Mouse (Mus musculus): ENCODE measurements around the gene Map3k10. TPM values are rescaled to one million over a fixed set of nuclear protein-coding genes. Genes with fewer than 3 reads are reported as not detected.

Map3k10 gene
- polyA plus RNA-seq, 1 experiment, result 31.4 TPM

DNA sequence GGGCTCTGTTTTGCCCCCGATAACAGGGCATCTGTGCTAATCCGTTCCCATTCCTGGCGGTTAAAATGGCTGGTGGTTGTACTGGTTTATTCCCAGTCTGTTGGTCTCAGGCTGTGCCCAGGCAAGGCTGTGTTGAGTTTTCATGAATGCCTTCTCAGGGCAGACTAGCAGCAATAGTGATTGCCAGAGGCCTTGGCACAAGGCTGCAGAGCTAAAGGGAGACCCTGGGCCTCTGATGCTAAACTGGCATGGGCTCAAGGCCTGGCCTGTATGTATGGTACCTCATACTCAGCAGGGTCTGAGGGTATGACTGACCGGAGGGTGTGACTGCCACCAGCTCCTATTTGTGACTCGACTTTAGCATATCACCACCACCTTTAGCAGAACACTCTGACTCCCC, 63.5 kb downstream of the Map3k10 start:
- H3K4me3 ChIP-seq (ENCODE audit: insufficient read depth, poor library complexity, severe bottlenecking), result no peak overlapping the region
- peaks cover 28% of the 10 kb centered on the region for H3K79me2 ChIP-seq (ENCODE audit: control insufficient read depth, insufficient read depth)
- no peaks in the 10 kb centered on the region for H3K27me3 ChIP-seq (ENCODE audit: control insufficient read depth, insufficient read depth, insufficient read length)
- H3K79me3 ChIP-seq (ENCODE audit: low read depth), result peaks cover 6% of the 10 kb centered on the region
- TF ChIP-seq MAX (IDR thresholded peaks at IDR 0.05) (no peak), CEBPB (IDR thresholded peaks at IDR 0.05; ENCODE audit: low read depth) (no peak), USF1 (IDR thresholded peaks at IDR 0.05; ENCODE audit: low read depth) (no peak), MYOD1 (IDR thresholded peaks at IDR 0.05; ENCODE audit: control insufficient read depth, insufficient read length, low read depth) (no peak)
- H3K36me3 ChIP-seq (ENCODE audit: control insufficient read depth, insufficient read depth), result peaks cover 10% of the 10 kb centered on the region
- H3ac ChIP-seq (ENCODE audit: control insufficient read depth, insufficient read length, low read depth), result no peak overlapping the region

DNA sequence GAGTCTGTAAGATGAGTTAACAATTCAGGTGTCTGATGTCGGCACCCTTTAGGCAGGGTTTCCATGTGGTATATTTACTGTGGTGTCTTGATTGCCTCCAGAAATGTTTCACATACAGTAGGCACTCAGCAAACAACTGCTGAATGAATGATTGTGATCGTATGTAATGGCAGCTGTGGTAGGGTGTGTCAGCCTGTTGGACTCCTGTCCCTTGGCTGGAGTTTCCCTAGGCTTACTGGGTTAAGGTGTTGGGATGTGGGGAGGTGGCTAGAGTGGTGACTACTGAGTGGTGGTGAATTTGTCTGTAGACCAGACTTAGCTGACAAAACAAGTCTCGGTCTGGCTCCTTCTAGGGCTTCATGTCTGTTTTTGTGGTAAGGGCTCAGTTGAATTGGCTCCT, 64.0 kb downstream of the Map3k10 start:
- no peak overlapping the region for H3K4me3 ChIP-seq (ENCODE audit: insufficient read depth, poor library complexity, severe bottlenecking)
- H3K79me3 ChIP-seq (ENCODE audit: low read depth), result peaks cover 7% of the 10 kb centered on the region
- TF ChIP-seq MAX (IDR thresholded peaks at IDR 0.05) (no peak), CEBPB (IDR thresholded peaks at IDR 0.05; ENCODE audit: low read depth) (no peak), FOSL1 (IDR thresholded peaks at IDR 0.05; ENCODE audit: insufficient read depth, low read length, poor library complexity, severe bottlenecking) (no peak), MYOD1 (IDR thresholded peaks at IDR 0.05; ENCODE audit: control insufficient read depth, insufficient read length, low read depth) (no peak), USF1 (IDR thresholded peaks at IDR 0.05; ENCODE audit: low read depth) (no peak), CTCF (IDR thresholded peaks at IDR 0.05; ENCODE audit: control insufficient read depth, insufficient read depth, insufficient read length) (no peak), MYOG (IDR thresholded peaks at IDR 0.05; ENCODE audit: control insufficient read depth, extremely low read depth, insufficient read length) (no peak)
- H3K79me2 ChIP-seq (ENCODE audit: control insufficient read depth, insufficient read depth), result peaks cover 33% of the 10 kb centered on the region
- H3K27me3 ChIP-seq (ENCODE audit: control insufficient read depth, insufficient read depth, insufficient read length), result no peaks in the 10 kb centered on the region
- H3K36me3 ChIP-seq (ENCODE audit: control insufficient read depth, insufficient read depth), result peaks cover 10% of the 10 kb centered on the region
- H3ac ChIP-seq (ENCODE audit: control insufficient read depth, insufficient read length, low read depth), result no peak overlapping the region

DNA sequence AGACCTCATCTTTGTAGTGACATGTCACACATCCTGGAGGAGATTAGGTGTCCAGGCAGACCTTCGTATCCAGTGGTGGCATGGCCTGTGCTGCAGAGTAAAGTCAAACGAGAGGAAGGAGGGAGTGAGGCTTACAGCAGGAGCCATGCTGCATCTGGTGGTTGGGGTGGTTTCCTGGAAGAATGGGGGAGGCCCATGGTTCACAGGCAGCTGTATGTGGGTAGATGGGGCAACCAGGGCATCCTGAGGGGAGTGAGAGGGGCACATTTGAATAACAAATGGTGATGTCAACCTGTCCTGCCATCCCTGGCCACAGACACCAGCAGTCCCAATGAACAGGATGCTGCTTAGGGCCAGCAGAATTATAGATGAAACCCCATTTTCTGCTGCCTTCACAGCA, 64.7 kb downstream of the Map3k10 start:
- H3K79me3 ChIP-seq (ENCODE audit: low read depth), result peaks cover 10% of the 10 kb centered on the region
- H3K4me3 ChIP-seq (ENCODE audit: insufficient read depth, poor library complexity, severe bottlenecking), result no peak overlapping the region
- H3K79me2 ChIP-seq (ENCODE audit: control insufficient read depth, insufficient read depth), result peaks cover 39% of the 10 kb centered on the region
- H3K27me3 ChIP-seq (ENCODE audit: control insufficient read depth, insufficient read depth, insufficient read length), result no peaks in the 10 kb centered on the region
- H3ac ChIP-seq (ENCODE audit: control insufficient read depth, insufficient read length, low read depth), result no peak overlapping the region
- H3K36me3 ChIP-seq (ENCODE audit: control insufficient read depth, insufficient read depth), result peaks cover 10% of the 10 kb centered on the region
- TF ChIP-seq MYOG (IDR thresholded peaks at IDR 0.05; ENCODE audit: control insufficient read depth, extremely low read depth, insufficient read length), result no peak
- no peak for TF ChIP-seq CTCF (IDR thresholded peaks at IDR 0.05; ENCODE audit: control insufficient read depth, insufficient read depth, insufficient read length)
- TF ChIP-seq USF1 (IDR thresholded peaks at IDR 0.05; ENCODE audit: low read depth), result no peak
- TF ChIP-seq CEBPB (IDR thresholded peaks at IDR 0.05; ENCODE audit: low read depth), result no peak
- TF ChIP-seq FOSL1 (IDR thresholded peaks at IDR 0.05; ENCODE audit: insufficient read depth, low read length, poor library complexity, severe bottlenecking), result no peak
- TF ChIP-seq MAX (IDR thresholded peaks at IDR 0.05), result no peak
- no peak for TF ChIP-seq MYOD1 (IDR thresholded peaks at IDR 0.05; ENCODE audit: control insufficient read depth, insufficient read length, low read depth)

DNA sequence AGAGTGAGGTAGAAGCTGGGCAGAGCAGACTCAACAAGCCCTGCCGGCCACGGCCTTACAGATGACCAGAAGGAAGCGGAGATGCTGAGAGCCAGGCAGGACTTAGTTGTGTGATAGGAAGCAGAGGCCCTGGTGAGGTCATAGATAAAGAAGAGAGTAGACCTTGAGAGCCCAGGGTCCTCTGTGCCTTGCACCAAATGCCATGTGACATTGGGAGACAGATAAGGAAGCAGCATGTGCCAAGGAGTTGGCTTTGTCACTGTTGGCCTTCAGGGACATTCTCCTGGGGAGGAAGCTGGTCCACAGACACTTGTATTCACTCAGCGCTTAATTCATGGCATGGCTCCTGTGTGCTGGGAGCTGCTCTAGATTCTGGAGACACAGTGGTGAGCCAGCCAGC, 65.1 kb downstream of the Map3k10 start:
- peaks cover 43% of the 10 kb centered on the region for H3K79me2 ChIP-seq (ENCODE audit: control insufficient read depth, insufficient read depth)
- H3K4me3 ChIP-seq (ENCODE audit: insufficient read depth, poor library complexity, severe bottlenecking), result no peak overlapping the region
- peaks cover 11% of the 10 kb centered on the region for H3K79me3 ChIP-seq (ENCODE audit: low read depth)
- peaks cover 10% of the 10 kb centered on the region for H3K36me3 ChIP-seq (ENCODE audit: control insufficient read depth, insufficient read depth)
- no peak overlapping the region for H3ac ChIP-seq (ENCODE audit: control insufficient read depth, insufficient read length, low read depth)
- TF ChIP-seq CEBPB (IDR thresholded peaks at IDR 0.05; ENCODE audit: low read depth) (no peak), FOSL1 (IDR thresholded peaks at IDR 0.05; ENCODE audit: insufficient read depth, low read length, poor library complexity, severe bottlenecking) (no peak), CTCF (IDR thresholded peaks at IDR 0.05; ENCODE audit: control insufficient read depth, insufficient read depth, insufficient read length) (no peak), MAX (IDR thresholded peaks at IDR 0.05) (no peak), MYOG (IDR thresholded peaks at IDR 0.05; ENCODE audit: control insufficient read depth, extremely low read depth, insufficient read length) (no peak), MYOD1 (IDR thresholded peaks at IDR 0.05; ENCODE audit: control insufficient read depth, insufficient read length, low read depth) (no peak), USF1 (IDR thresholded peaks at IDR 0.05; ENCODE audit: low read depth) (no peak)
- H3K27me3 ChIP-seq (ENCODE audit: control insufficient read depth, insufficient read depth, insufficient read length), result no peaks in the 10 kb centered on the region

DNA sequence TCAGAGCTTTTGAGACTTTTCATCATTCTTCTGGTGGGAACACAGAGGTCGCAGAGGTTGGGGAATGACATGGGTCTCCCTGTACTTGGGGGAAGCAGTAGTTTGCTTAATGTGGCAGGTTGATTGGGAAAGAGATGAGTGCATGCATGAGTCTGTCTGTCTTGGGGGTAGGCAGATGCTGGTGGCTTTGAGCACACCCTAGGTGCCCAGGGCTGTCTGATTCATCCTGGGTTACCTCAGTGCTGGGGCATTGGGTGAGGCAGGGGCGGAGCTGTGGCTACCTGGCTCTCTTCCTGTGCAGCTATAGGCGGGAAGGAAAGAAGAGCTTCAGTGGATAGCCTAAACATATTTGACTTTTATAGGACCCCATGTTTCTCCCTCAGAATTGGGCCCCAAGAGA, 66.3 kb downstream of the Map3k10 start:
- H3K79me2 ChIP-seq (ENCODE audit: control insufficient read depth, insufficient read depth), result peaks cover 54% of the 10 kb centered on the region
- no peak overlapping the region for H3K4me3 ChIP-seq (ENCODE audit: insufficient read depth, poor library complexity, severe bottlenecking)
- peaks cover 10% of the 10 kb centered on the region for H3K36me3 ChIP-seq (ENCODE audit: control insufficient read depth, insufficient read depth)
- peak; percentile 32 for TF ChIP-seq CEBPB (IDR thresholded peaks at IDR 0.05; ENCODE audit: low read depth)
- TF ChIP-seq MAX (IDR thresholded peaks at IDR 0.05), result no peak
- peaks cover 14% of the 10 kb centered on the region for H3K79me3 ChIP-seq (ENCODE audit: low read depth)
- H3ac ChIP-seq (ENCODE audit: control insufficient read depth, insufficient read length, low read depth), result no peak overlapping the region
- H3K27me3 ChIP-seq (ENCODE audit: control insufficient read depth, insufficient read depth, insufficient read length), result no peaks in the 10 kb centered on the region

DNA sequence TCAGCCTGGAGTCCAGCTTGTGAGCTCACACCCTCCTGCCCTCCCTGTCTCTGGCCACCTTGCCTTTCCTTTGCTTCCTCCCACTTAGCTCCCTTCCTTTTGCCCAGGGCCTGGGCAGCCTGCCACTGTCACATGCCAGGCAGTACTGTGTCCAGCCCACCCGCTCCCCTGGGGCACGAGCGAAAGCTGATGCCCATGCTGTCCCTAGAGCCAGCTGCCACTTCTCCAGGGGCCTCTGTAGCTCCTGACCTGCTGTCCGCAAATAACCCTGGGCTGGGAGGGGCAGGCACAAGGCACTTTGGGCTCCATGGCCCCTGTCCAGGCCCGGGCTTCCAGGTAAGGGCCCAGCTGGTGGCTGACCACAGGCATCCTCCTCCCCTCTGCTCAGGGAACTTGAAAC, 66.8 kb downstream of the Map3k10 start:
- peaks cover 56% of the 10 kb centered on the region for H3K79me2 ChIP-seq (ENCODE audit: control insufficient read depth, insufficient read depth)
- peaks cover 10% of the 10 kb centered on the region for H3K36me3 ChIP-seq (ENCODE audit: control insufficient read depth, insufficient read depth)
- peaks cover 18% of the 10 kb centered on the region for H3K79me3 ChIP-seq (ENCODE audit: low read depth)
- no peak overlapping the region for H3ac ChIP-seq (ENCODE audit: control insufficient read depth, insufficient read length, low read depth)
- TF ChIP-seq MYOD1 (IDR thresholded peaks at IDR 0.05; ENCODE audit: control insufficient read depth, insufficient read length, low read depth), result no peak
- no peak for TF ChIP-seq USF1 (IDR thresholded peaks at IDR 0.05; ENCODE audit: low read depth)
- H3K27me3 ChIP-seq (ENCODE audit: control insufficient read depth, insufficient read depth, insufficient read length), result no peaks in the 10 kb centered on the region
- no peak overlapping the region for H3K4me3 ChIP-seq (ENCODE audit: insufficient read depth, poor library complexity, severe bottlenecking)
